Mouse (Mus musculus): ENCODE measurements around the gene Tspan14.

Gene Tspan14

DNA sequence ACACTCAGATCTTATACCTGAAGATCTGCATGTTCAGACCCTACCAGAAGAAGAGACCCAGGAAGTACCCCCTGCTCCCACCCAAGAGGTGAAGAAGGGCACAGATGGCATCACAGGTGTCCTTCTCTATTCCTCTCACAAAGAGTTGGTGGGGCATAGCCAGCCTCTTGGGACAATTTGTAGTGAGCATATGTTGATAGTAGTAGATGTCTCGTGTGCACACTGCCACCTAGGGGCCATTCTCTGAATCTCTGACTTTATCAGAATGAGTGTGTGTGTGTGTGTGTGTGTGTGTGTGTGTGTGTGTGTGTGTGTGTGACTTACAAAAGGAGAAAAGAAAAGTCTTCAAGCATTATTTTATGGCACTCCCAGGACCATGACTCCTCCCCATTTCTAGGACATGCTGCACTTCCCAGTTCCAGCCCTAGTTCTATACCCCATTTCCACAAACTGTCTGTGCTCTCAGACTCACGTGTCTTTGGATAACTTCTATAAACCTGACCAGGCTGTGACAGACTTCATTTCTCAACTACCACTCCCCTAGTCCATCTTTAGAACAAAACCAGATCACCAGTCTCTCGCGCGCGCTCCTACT lies 8.6 kb upstream of the Tspan14 start:
- DNase-seq (ENCODE audit: low read depth, low spot score): peak; percentile 85

DNA sequence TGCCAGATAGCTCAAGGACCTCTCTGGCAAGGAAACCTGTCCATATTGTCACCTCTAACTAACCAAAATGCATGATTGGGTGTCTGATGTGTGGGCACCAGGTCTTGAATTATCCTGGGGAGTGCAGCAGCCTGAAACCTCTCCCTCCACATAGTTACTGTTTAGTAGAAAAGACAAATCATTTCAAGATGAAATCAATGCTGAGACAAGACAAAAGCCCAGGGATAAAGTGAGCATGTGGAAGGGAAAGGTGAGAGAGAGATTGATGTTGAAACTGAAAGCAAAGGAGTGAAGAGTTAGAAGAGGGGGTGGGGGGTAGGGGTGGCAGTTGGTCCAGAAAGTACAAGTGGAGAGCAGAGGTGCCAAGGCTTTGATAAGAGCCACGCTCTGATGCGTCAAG lies 1.4 kb upstream of the Tspan14 start:
- DNase-seq (ENCODE audit: low read depth, low spot score): peak; percentile 58

GRCm38 (mm10) chr14:40967598-40967900 lies 942 bp upstream of the Tspan14 start:
- no peak for DNase-seq (ENCODE audit: low read depth, low spot score)

GRCm38 (mm10) chr14:40966862-40967597 lies 423 bp upstream of the Tspan14 start:
- DNase-seq (ENCODE audit: low read depth, low spot score): peak; percentile 97

DNA sequence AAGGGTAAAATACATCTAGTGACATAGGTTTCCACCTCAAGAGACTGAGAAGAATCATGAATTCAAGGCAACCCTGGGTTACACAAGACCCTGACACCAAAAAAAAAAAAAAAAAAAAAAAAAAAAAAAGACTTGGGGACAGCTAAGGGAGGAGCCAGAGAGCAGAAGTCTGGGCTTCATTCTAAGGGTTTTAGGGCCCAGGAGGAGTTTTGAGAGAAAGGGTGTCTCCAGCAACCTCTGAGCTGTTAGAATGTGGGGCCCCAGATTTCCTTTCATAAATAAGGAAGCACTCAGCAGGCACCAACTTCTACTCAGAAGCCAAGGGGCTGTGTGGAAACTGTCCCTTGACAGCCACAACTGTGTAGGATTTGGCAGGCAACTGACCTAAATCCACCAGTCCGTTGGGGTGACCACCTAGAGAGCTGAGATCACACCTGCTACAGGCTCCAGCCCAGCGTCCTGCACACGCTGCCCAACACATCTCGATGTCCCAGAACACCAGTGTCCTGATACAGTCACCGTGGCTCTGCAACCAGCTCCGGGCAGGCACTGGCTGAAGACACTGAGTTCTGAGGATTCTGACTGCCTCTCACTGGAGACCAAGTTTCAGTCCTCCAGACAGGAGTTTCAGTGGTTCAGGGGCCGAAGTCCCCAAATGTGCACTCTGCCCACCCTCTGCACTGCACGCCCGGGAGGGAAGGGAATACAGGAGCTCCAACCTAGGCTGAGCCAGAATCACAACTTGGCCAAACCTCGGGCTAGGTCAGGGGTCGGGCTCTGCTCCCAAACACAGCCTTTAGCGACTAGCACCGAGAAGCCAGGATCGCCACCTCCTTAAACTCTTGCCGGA lies 875 bp downstream of the Tspan14 start:
- peak; percentile 55 for DNase-seq (ENCODE audit: low read depth, low spot score)

GRCm38 (mm10) chr14:40964881-40965280 lies 1.7 kb downstream of the Tspan14 start:
- peak; percentile 70 for DNase-seq (ENCODE audit: low read depth, low spot score)

DNA sequence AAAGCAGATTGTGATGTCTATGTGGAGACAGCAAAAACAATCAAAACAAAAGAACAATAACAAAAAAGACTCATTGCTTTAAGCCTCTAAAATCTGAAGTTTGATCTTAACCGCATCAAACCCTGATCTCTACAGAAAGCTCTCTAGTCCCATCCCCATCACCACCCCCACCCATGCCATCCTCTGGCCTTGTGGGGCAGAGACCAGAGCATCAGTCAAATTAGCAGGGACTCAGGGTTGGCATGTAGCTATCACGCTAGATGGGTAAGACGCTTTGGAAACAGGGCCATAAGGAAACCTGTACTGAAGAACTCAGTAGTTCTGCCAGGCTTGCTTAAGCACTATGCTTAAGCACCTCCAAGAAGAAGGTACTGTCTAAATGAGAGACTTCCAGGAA lies 2.4 kb downstream of the Tspan14 start:
- peak; percentile 50 for DNase-seq (ENCODE audit: low read depth, low spot score)

DNA sequence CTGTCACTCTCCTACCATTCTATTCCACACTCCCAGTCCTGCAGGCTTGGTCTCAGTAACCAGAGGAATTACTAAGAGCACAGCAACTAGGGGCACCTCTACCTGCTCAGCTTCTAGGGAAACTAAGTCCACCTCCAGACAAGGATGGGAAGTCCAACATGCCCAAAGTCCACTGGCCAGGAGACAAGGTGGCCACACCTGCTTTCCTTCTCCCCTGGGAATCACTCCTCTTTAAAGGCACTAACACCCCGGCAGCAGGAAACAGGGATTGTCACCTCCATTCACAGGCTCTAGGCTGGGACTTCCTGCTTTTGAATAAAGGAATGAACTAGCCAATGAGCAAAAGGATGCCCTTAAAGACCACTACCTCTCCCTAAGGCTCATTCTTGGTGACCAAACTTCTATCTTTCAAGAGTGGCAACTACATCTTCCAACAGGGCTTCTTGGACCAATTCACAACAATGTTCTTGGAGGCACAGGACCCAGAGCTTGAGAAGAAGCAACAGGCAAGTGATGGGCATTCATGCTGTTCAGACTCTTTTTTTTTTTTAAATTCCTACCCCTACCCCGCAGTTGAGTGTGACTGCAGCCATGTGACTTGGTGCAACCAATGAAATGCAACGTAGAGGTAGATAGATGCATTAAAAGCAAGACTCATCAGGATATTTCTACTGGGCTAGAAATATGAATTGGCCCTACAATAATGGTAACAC lies 3.0 kb downstream of the Tspan14 start:
- peak; percentile 42 for DNase-seq (ENCODE audit: low read depth, low spot score)

DNA sequence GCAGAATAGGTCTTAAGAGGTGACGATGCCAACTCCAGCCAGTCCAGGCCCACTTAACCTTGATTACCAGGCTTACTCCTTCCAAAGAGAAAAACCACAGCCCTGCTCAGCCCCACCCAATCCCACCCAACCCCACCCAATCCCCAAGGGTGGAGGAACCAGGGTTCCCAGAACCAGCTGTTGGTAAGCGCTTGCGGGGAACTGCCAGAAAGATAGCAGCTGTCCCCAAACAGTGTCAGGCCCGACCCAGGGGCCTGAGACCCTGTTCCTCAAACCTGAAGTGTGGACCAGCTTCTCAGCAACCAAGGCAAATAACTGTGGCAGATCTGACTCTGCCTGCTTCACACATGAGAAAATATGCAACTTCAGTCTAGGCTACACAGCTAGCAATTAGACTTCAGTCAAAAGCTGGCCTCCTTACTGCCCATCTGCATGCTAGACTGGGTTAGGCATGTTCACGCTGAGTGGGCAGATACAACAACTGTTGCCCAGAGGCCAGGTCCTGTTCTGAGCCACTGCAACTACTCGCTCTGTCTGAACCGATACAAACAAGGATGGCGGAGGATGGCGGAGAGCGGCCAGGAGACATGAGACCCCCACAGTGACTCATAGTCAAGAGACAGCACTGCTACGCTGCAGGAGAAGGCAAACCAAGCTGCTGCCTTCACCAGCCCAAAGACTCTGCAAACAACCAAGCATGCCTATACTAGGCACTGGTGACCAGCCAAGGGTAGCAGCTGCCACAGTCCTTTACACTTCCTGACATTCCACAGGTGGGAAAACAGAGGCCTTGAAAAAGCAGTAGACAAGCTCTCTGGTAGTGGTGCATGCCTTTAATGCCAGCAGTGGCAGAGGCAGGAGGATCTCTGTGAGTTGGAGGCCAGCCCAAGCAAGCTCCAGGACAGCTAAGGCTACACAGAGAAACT lies 4.0 kb downstream of the Tspan14 start:
- DNase-seq (ENCODE audit: low read depth, low spot score): no peak

GRCm38 (mm10) chr14:40960237-40960636 lies 6.4 kb downstream of the Tspan14 start:
- DNase-seq (ENCODE audit: low read depth, low spot score): no peak

DNA sequence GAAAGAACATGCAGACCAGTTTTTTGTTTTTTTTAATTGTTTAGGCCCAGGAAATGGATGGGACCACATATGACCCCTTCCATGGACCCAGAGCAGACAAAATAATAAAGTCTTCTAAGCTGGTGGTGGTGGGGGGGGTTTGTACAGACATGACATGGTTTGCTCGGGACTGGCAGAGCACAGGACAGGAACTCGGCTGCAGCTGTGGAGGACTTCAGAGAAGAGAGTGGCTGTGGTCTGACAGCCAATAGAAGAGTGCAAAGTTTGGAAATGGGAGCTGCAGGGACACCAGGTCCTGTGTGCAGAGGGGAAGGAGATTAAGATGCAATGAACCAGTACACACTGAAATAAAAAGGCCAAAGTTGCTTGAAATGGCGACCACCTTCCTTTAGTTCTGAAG lies 7.0 kb downstream of the Tspan14 start:
- DNase-seq (ENCODE audit: low read depth, low spot score): no peak

DNA sequence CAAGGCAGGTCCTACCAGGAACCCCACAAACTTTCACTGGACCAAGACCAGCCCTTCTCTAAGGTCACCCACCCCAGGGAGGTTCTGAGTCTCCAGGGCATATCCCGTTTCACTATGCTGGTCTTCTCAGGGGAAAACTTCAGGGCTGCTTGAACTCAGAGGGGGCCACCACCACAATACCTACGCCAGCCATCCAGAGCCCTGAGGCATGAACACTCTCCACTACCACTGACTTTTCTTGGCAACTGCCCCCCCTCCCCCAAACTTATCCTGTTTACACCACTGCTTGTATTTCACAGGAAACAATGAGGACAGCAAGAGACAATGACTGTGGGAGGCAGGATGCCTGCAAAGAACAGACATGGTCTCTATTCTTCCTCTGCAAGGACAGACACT lies 7.6 kb downstream of the Tspan14 start:
- DNase-seq (ENCODE audit: low read depth, low spot score): peak; percentile 64

GRCm38 (mm10) chr14:40958083-40958985 lies 8.3 kb downstream of the Tspan14 start:
- DNase-seq (ENCODE audit: low read depth, low spot score): no peak

- no peak for DNase-seq (ENCODE audit: low read depth, low spot score)
Observed at GRCm38 (mm10) chr14:40957607-40958006, 9.0 kb downstream of the Tspan14 start.

GRCm38 (mm10) chr14:40956252-40957146 lies 10.1 kb downstream of the Tspan14 start:
- peak; percentile 62 for DNase-seq (ENCODE audit: low read depth, low spot score)

DNA sequence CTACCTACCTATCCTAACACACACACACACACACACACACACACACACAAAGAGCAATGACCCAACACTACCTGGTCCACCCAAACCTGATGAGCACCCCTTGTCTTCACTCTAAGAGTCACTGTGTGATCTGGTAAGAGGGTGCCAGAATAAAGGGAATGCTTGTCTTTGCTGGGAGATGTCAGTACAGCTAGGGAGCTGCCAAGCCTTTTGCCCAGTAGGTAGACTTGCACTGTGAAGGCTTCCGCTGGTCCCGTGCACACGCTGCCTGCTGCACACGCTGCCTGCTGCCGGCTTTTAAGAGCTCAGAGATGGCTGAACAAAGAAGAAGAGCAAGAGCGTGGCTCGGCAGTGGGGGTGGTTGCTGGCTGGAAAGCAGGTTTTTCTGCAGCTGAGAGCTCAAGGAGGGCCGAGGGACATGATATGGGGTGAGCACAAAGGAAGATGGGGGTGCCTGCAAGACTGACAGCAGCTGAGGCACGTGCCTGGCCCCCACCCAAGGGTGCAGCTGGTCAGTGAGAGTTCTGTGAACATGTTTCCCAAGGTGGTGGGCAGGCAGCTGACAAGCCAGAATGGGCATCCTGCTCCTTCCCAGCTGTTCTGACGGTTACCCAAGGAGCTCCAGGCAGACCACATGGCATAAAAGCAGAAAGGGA lies 10.9 kb downstream of the Tspan14 start:
- DNase-seq (ENCODE audit: low read depth, low spot score): peak; percentile 56

GRCm38 (mm10) chr14:40955146-40955545 lies 11.5 kb downstream of the Tspan14 start:
- DNase-seq (ENCODE audit: low read depth, low spot score): no peak

DNA sequence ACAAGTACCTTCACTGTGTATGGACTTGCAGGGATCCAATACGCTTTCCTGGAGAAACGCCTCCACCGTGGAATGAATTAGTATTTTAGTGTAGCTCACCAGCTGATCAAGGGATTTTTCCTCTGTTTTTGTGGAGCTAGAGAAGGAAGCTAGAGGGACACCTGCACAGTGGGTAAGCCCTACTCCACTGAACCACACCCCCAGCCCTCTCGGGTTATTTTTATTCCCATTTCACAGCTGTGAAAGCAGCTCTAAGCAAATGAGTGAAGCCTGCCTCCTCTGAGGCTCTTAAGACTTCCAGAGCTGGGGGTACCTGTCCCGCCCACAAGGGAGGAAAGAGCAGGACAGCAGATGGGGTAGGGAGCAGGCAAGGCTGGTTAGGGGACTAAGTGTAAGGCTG lies 13.2 kb downstream of the Tspan14 start:
- no peak for DNase-seq (ENCODE audit: low read depth, low spot score)

All from CD4-positive helper T cell, adult 2 months (primary cell).